Mouse (Mus musculus) intestine, embryonic 14.5 days (tissue): ENCODE results near the gene Ercc1. TPM values are rescaled to one million over a fixed set of nuclear protein-coding genes. Genes with fewer than 3 reads are reported as not detected.

Source experiments
- ATAC-seq: fragments of 200-750 bp; cut with Nextera tagmentation; replicated peaks from 2 replicates; pipeline ENCODE4 v1.8.0; 2017; ENCODE audit warnings: low read depth, moderate number of reproducible peaks, moderate TSS enrichment, moderate library complexity; ENCODE audit not compliant: low FRiP score, low TSS enrichment
- DNase-seq: peaks from one replicate; pipeline ENCODE4 v3.0.0-alpha.2; 2018; ENCODE audit warnings: low spot score
- H3K27ac ChIP-seq: fragments of 300-500 bp; sonication (generic); 2 replicates; pipeline ENCODE4 v1.5.1; 2014; ENCODE audit warnings: low read depth, mild to moderate bottlenecking, control low read depth
- H3K27me3 ChIP-seq: fragments of 300-500 bp; sonication (generic); replicated peaks from 2 replicates; pipeline ENCODE4 v1.6.1; 2014; ENCODE audit warnings: low read length, control low read depth; ENCODE audit not compliant: control insufficient read depth, insufficient read depth
- H3K36me3 ChIP-seq: fragments of 300-500 bp; sonication (generic); 2 replicates; pipeline ENCODE4 v1.6.1; 2014; ENCODE audit warnings: low read length, control low read depth; ENCODE audit not compliant: control insufficient read depth, insufficient read depth
- H3K4me1 ChIP-seq: fragments of 300-500 bp; sonication (generic); replicated peaks from 2 replicates; pipeline ENCODE4 v1.6.1; 2014; ENCODE audit warnings: low read length, control low read depth, mixed read lengths; ENCODE audit not compliant: control insufficient read depth, insufficient read depth
- H3K4me2 ChIP-seq: fragments of 300-500 bp; sonication (generic); 2 replicates; pipeline ENCODE4 v1.6.1; 2014; ENCODE audit warnings: low read length
- H3K4me3 ChIP-seq: fragments of 300-500 bp; sonication (generic); 2 replicates; pipeline ENCODE4 v1.5.1; 2014; ENCODE audit warnings: low read depth, low read length, control low read depth, mixed read lengths
- H3K9ac ChIP-seq: fragments of 300-500 bp; sonication (generic); 2 replicates; pipeline ENCODE4 v1.6.1; 2014; ENCODE audit warnings: mild to moderate bottlenecking, low read length
- H3K9me3 ChIP-seq: fragments of 300-500 bp; sonication (generic); 2 replicates; pipeline ENCODE4 v1.6.1; 2016; ENCODE audit warnings: low read length, control low read depth; ENCODE audit not compliant: control insufficient read depth
- WGBS: fragments of 180-500 bp; shearing (Covaris S2); extraction: QIAGEN DNeasy Blood & Tissue Kit; methylation state at CpG from one replicate; pipeline ENCODE4 v1.1.7; 2014; 5-methylcytosine and 5-hydroxymethylcytosine counted together
- microRNA counts: library from miRNA; unstranded; fragments of <30 nt; microRNA quantifications from one replicate; lab custom pipeline; 2016
- microRNA-seq: library from miRNA; unstranded; fragments of <30 nt; microRNA quantifications from one replicate; pipeline ENCODE4, GENCODE M21; 2016
- polyA plus RNA-seq: library from polyadenylated mRNA; unstranded; fragments of >200 nt; fragmentation: Nextera tagmentation; extraction: Ambion mirVana; gene quantifications from 2 replicates; pipeline ENCODE4 v1.2.1, GENCODE M21; 2014

The Ercc1 gene
- polyA plus RNA-seq, 1 experiment from 2014 or later, result 71.8 TPM

DNA sequence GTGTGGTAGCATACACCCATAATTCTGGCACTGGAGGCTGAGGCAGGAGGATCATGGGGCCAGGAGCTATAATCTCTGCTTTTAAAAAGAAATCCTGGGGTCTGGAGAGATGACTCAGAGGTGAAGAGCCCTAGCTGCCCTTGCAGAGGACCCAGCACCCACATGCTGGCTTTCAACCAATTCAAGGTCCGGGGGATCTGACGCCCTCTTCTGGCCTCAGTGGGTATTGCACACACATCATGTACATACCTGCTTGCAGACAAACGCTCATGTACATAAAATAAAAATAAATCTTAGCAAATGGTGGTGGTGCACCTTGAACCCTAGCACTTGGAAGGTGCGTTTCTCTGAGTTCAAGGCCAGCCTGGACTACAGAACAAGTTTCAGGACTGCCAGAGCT lies 56.4 kb downstream of the Ercc1 start:
- ATAC-seq, result no peak
- no peak for DNase-seq
- H3K9me3 ChIP-seq, result peaks cover 4% of the 10 kb centered on the region; the same call in 1 of the 2 replicates
- no peak overlapping the region for H3K4me3 ChIP-seq
- H3K4me2 ChIP-seq, result no peak overlapping the region
- H3K4me1 ChIP-seq, result no peaks in the 10 kb centered on the region
- no peak overlapping the region for H3K9ac ChIP-seq
- 81% methylated on average over 4 of the region's 4 CpGs for WGBS
- H3K27ac ChIP-seq, result no peak overlapping the region
- peaks cover 30% of the 10 kb centered on the region for H3K27me3 ChIP-seq
- peaks cover under 1% of the 10 kb centered on the region; the same call in 1 of the 2 replicates for H3K36me3 ChIP-seq

GRCm38 (mm10) chr7:19402535-19403112 lies 58.0 kb downstream of the Ercc1 start:
- ATAC-seq (no peak), DNase-seq (no peak)
- Histone ChIP-seq H3K4me3 (no peak overlapping the region), H3K27ac (no peak overlapping the region), H3K9ac (no peak overlapping the region), H3K36me3 (no peaks in the 10 kb centered on the region), H3K9me3 (peaks cover 4% of the 10 kb centered on the region; the same call in 1 of the 2 replicates), H3K27me3 (peaks cover 36% of the 10 kb centered on the region), H3K4me2 (no peak overlapping the region), H3K4me1 (no peaks in the 10 kb centered on the region)
- 86% methylated on average over 9 of the region's 9 CpGs for WGBS

GRCm38 (mm10) chr7:19403731-19404296 lies 59.2 kb downstream of the Ercc1 start, which contains the start of gene Klc3:
Klc3 (minus strand) TSS chr7:19404104.
- Histone ChIP-seq H3K27me3 (peaks cover 36% of the 10 kb centered on the region), H3K4me3 (peak within 1 kb of the TSS; percentile 58), H3K9me3 (peaks cover 4% of the 10 kb centered on the region; the same call in 1 of the 2 replicates), H3K9ac (peak within 1 kb of the TSS; percentile 41), H3K27ac (no peak within 1 kb of the TSS), H3K36me3 (no peaks in the 10 kb centered on the region), H3K4me2 (peak within 1 kb of the TSS; percentile 98), H3K4me1 (no peaks in the 10 kb centered on the region)
- ATAC-seq (peak; percentile 77), DNase-seq (peak; percentile 77)
- WGBS, result 1% methylated on average over 62 of the region's 62 CpGs

DNA sequence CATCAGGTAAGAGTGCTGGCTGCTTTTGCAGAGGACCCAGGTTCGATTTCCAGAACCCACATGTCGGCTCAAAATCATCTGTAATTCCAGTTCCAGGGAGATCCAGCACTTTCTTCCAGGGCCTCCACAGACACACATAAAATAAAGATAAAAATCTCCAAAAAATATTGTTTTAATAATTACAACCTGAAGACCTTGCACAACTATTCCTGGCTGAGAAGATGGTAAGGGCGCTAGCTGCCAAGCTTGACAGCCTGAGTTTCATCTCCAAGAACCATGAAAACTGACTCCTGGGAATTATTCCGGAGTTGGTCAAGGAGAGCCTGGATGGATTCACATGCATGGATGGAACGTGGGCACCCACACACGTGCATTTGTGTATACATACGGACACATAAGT lies 59.9 kb downstream of the Ercc1 start, which contains the start of gene Ckm:
Gene Ckm (plus strand): TSS at position 301 of the 400 bp plus-strand sequence.
- no peaks in the 10 kb centered on the region for H3K36me3 ChIP-seq
- peak within 1 kb of the TSS; percentile 41 for H3K9ac ChIP-seq
- H3K4me1 ChIP-seq, result no peaks in the 10 kb centered on the region
- ATAC-seq, result no peak
- no peak for DNase-seq
- WGBS, result 50% methylated on average over 7 of the region's 7 CpGs
- H3K27me3 ChIP-seq, result peaks cover 36% of the 10 kb centered on the region
- H3K4me2 ChIP-seq, result peak within 1 kb of the TSS; percentile 98
- no peak within 1 kb of the TSS for H3K27ac ChIP-seq
- H3K9me3 ChIP-seq, result peaks cover 4% of the 10 kb centered on the region; the same call in 1 of the 2 replicates
- H3K4me3 ChIP-seq, result peak within 1 kb of the TSS; percentile 58

DNA sequence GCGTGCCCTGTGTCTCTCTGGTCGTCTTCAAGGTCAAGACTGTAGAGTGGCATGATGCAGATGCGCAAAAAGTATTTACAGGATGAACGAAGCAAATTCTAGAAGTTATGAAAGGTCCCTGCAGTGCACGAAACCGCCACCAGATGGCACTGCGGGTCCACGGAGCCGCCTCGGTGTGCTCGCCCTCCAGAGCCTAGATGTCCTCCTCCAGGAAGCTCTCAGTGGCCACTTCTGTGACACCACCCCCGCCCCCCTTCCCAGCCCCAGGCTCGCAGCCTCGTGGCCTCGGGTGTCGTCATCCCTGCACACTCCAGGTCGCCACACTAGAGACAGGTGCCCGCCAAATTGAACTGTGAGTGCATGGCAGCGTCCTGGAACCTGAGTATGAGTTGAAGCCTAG lies 60.8 kb downstream of the Ercc1 start:
- 6% methylated on average over 19 of the region's 19 CpGs for WGBS
- peaks cover 4% of the 10 kb centered on the region; the same call in 1 of the 2 replicates for H3K9me3 ChIP-seq
- H3K27me3 ChIP-seq, result peaks cover 36% of the 10 kb centered on the region
- no peak overlapping the region for H3K9ac ChIP-seq
- H3K36me3 ChIP-seq, result no peaks in the 10 kb centered on the region
- no peaks in the 10 kb centered on the region for H3K4me1 ChIP-seq
- no peak overlapping the region for H3K27ac ChIP-seq
- DNase-seq, result peak; percentile 98
- ATAC-seq, result 0 out of 2 replicates have a peak, but pooled peaks have one; percentile 30
- peak overlapping the region; percentile 34; the same call in 1 of the 2 replicates for H3K4me2 ChIP-seq
- H3K4me3 ChIP-seq, result 0 out of 2 replicates have a peak overlapping the region, but pooled peaks have one; percentile 8

MicroRNAs encoded within 50 kb of the gene (microRNA counts, 519-probe panel; counts per million panel counts)
- not detected for microRNA mmu-miR-343 (lab: Ali Mortazavi, UCI)

Small RNA genes within 50 kb of the gene (microRNA-seq; reads per million reads assigned to microRNA genes)
- not detected for gene Mir343

Other genes with a start within 250 kb of the Ercc1 start
- gene Gm4969, start 226.4 kb upstream of the Ercc1 start, polyA plus RNA-seq, result 3.7 and 4.7 TPM in 2 replicates
- 8.1 and 8.8 TPM in 2 replicates for gene Fbxo46, start 224.9 kb upstream of the Ercc1 start, polyA plus RNA-seq
- gene Qpctl, start 195.5 kb upstream of the Ercc1 start, polyA plus RNA-seq, result 10.1 and 11.0 TPM in 2 replicates
- 166 and 167 TPM in 2 replicates for gene Snrpd2, start 195.1 kb upstream of the Ercc1 start, polyA plus RNA-seq
- gene Gipr, start 178.7 kb upstream of the Ercc1 start, polyA plus RNA-seq, result 2.2 and 2.7 TPM in 2 replicates
- gene Eml2, start 168.4 kb upstream of the Ercc1 start, polyA plus RNA-seq, result 1.9 and 2.9 TPM in 2 replicates
- 1.2 and 1.5 TPM in 2 replicates for gene Gpr4, start 132.2 kb upstream of the Ercc1 start, polyA plus RNA-seq
- gene Opa3, start 116.4 kb upstream of the Ercc1 start, polyA plus RNA-seq, result 37.4 and 43.9 TPM in 2 replicates
- 78.5 and 79.2 TPM in 2 replicates for gene Vasp, start 73.0 kb upstream of the Ercc1 start, polyA plus RNA-seq
- gene Ppm1n, start 64.7 kb upstream of the Ercc1 start, polyA plus RNA-seq, result 0.14 and 0.31 TPM in 2 replicates
- gene Rtn2, start 62.2 kb upstream of the Ercc1 start, polyA plus RNA-seq, result 12.2 and 14.3 TPM in 2 replicates
- gene Fosb, start 34.7 kb upstream of the Ercc1 start, polyA plus RNA-seq, result 0.08 and 0.49 TPM in 2 replicates
- 23.9 and 25.8 TPM in 2 replicates for gene Cd3eap, start 14.7 kb downstream of the Ercc1 start, polyA plus RNA-seq
- gene Ppp1r13l, start 15.0 kb downstream of the Ercc1 start, polyA plus RNA-seq, result 4.4 and 4.9 TPM in 2 replicates
- 11.3 and 13.3 TPM in 2 replicates for gene Ercc2, start 37.2 kb downstream of the Ercc1 start, polyA plus RNA-seq
- gene Klc3, start 59.3 kb downstream of the Ercc1 start, polyA plus RNA-seq, result 2.4 and 3.4 TPM in 2 replicates
- gene Ckm, start 60.0 kb downstream of the Ercc1 start, polyA plus RNA-seq, result 0.60 and 1.1 TPM in 2 replicates
- gene Mark4, start 114.0 kb downstream of the Ercc1 start, polyA plus RNA-seq, result 7.5 and 8.5 TPM in 2 replicates
- 0.76 and 0.90 TPM in 2 replicates for gene Exoc3l2, start 118.6 kb downstream of the Ercc1 start, polyA plus RNA-seq
- gene Bloc1s3, start 163.6 kb downstream of the Ercc1 start, polyA plus RNA-seq, result 0.93 and 1.2 TPM in 2 replicates
- 113 TPM in 2 replicates for gene Trappc6a, start 163.6 kb downstream of the Ercc1 start, polyA plus RNA-seq
- 0.09 and 0.27 TPM in 2 replicates for gene Nkpd1, start 173.1 kb downstream of the Ercc1 start, polyA plus RNA-seq
- gene Ppp1r37, start 218.3 kb downstream of the Ercc1 start, polyA plus RNA-seq, result 4.4 and 6.0 TPM in 2 replicates
- gene Zfp296, start 232.5 kb downstream of the Ercc1 start, polyA plus RNA-seq, result 1.1 and 1.4 TPM in 2 replicates
- gene Gemin7, start 232.8 kb downstream of the Ercc1 start, polyA plus RNA-seq, result 176 and 180 TPM in 2 replicates